Mouse (Mus musculus) liver, embryonic 11.5 days (tissue): ENCODE data around the gene Gm11639. TPM values are rescaled to one million over a fixed set of nuclear protein-coding genes. Genes with fewer than 3 reads are reported as not detected.

Experiments
- ATAC-seq: fragments of 200-750 bp; cut with Nextera tagmentation; replicated peaks from 2 replicates; pipeline ENCODE4 v1.8.0; 2017; ENCODE audit warnings: moderate number of reproducible peaks, mild to moderate bottlenecking, moderate TSS enrichment, moderate library complexity; ENCODE audit not compliant: low FRiP score
- DNase-seq: peaks from one replicate; pipeline ENCODE4 v3.0.0-alpha.2; 2017; ENCODE audit warnings: low spot score
- H3K27ac ChIP-seq: fragments of 300-500 bp; sonication (generic); 2 replicates; pipeline ENCODE4 v1.5.1; 2014; ENCODE audit warnings: mild to moderate bottlenecking, low read depth, low read length, control low read depth
- H3K27me3 ChIP-seq: fragments of 300-500 bp; sonication (generic); replicated peaks from 2 replicates; pipeline ENCODE4 v1.6.1; 2014; ENCODE audit warnings: low read length, mixed read lengths; ENCODE audit not compliant: control insufficient read depth, insufficient read depth
- H3K36me3 ChIP-seq: fragments of 300-500 bp; sonication (generic); 2 replicates; pipeline ENCODE4 v1.6.1; 2014; ENCODE audit warnings: mild to moderate bottlenecking, low read length, moderate library complexity, mixed read lengths; ENCODE audit not compliant: control insufficient read depth, insufficient read depth
- H3K4me1 ChIP-seq: fragments of 300-500 bp; sonication (generic); replicated peaks from 2 replicates; pipeline ENCODE4 v1.6.1; 2014; ENCODE audit warnings: low read length, mixed read lengths; ENCODE audit not compliant: control insufficient read depth, insufficient read depth
- H3K4me2 ChIP-seq: fragments of 300-500 bp; sonication (generic); 2 replicates; pipeline ENCODE4 v1.6.1; 2014; ENCODE audit warnings: mild to moderate bottlenecking, control low read depth, moderate library complexity
- H3K4me3 ChIP-seq: fragments of 300-500 bp; sonication (generic); 2 replicates; pipeline ENCODE4 v1.5.1; 2014; ENCODE audit warnings: low read depth, low read length, control low read depth
- H3K9ac ChIP-seq: fragments of 300-500 bp; sonication (generic); 2 replicates; pipeline ENCODE4 v1.6.1; 2014; ENCODE audit warnings: low read depth, low read length, control low read depth
- H3K9me3 ChIP-seq: fragments of 300-500 bp; sonication (generic); 2 replicates; pipeline ENCODE4 v1.6.1; 2016; ENCODE audit warnings: low read length, inconsistent platforms, mixed read lengths; ENCODE audit not compliant: control insufficient read depth
- WGBS: fragments of 180-500 bp; shearing (Covaris S2); extraction: QIAGEN DNeasy Blood & Tissue Kit; methylation state at CpG from one replicate; pipeline ENCODE4 v1.1.7; 2014; 5-methylcytosine and 5-hydroxymethylcytosine counted together
- polyA plus RNA-seq: library from polyadenylated mRNA; unstranded; fragments of >200 nt; fragmentation: Nextera tagmentation; extraction: Ambion mirVana; gene quantifications from 2 replicates; pipeline ENCODE4 v1.2.1, GENCODE M21; 2014

Gene Gm11639
- polyA plus RNA-seq, 1 experiment from 2014 or later: 0.05 TPM

GRCm38 (mm10) chr11:104765762-104766161, 80.3 kb downstream of the Gm11639 start:
- no peak overlapping the region for H3K27ac ChIP-seq
- no peaks in the 10 kb centered on the region for H3K9me3 ChIP-seq
- no peak overlapping the region for H3K4me3 ChIP-seq
- 42% methylated on average over 6 of the region's 6 CpGs for WGBS
- no peak for DNase-seq
- H3K4me1 ChIP-seq: no peaks in the 10 kb centered on the region
- H3K4me2 ChIP-seq: no peak overlapping the region
- H3K9ac ChIP-seq: no peak overlapping the region
- no peaks in the 10 kb centered on the region for H3K27me3 ChIP-seq
- no peaks in the 10 kb centered on the region for H3K36me3 ChIP-seq
- no peak for ATAC-seq

- Histone ChIP-seq H3K4me2 (no peak overlapping the region), H3K27ac (no peak overlapping the region), H3K27me3 (no peaks in the 10 kb centered on the region), H3K36me3 (no peaks in the 10 kb centered on the region), H3K4me3 (no peak overlapping the region), H3K4me1 (no peaks in the 10 kb centered on the region), H3K9ac (no peak overlapping the region), H3K9me3 (no peaks in the 10 kb centered on the region)
- ATAC-seq (no peak), DNase-seq (no peak)
- WGBS: 55% methylated on average over 1 of the region's 1 CpGs
Observed at GRCm38 (mm10) chr11:104767068-104767467, 81.6 kb downstream of the Gm11639 start.

GRCm38 (mm10) chr11:104768072-104768471, 82.6 kb downstream of the Gm11639 start:
- H3K27me3 ChIP-seq: no peaks in the 10 kb centered on the region
- no peak overlapping the region for H3K9ac ChIP-seq
- H3K27ac ChIP-seq: no peak overlapping the region
- no peaks in the 10 kb centered on the region for H3K36me3 ChIP-seq
- WGBS: 12% methylated on average over 5 of the region's 5 CpGs
- H3K4me2 ChIP-seq: no peak overlapping the region
- ATAC-seq (no peak), DNase-seq (no peak)
- no peak overlapping the region for H3K4me3 ChIP-seq
- H3K4me1 ChIP-seq: no peaks in the 10 kb centered on the region
- H3K9me3 ChIP-seq: no peaks in the 10 kb centered on the region

- H3K4me1 ChIP-seq: no peaks in the 10 kb centered on the region
- no peak overlapping the region for H3K4me3 ChIP-seq
- no peak overlapping the region for H3K4me2 ChIP-seq
- 81% methylated on average over 2 of the region's 2 CpGs for WGBS
- H3K9me3 ChIP-seq: no peaks in the 10 kb centered on the region
- no peaks in the 10 kb centered on the region for H3K36me3 ChIP-seq
- no peak for ATAC-seq
- H3K27ac ChIP-seq: no peak overlapping the region
- no peak for DNase-seq
- H3K9ac ChIP-seq: no peak overlapping the region
- H3K27me3 ChIP-seq: no peaks in the 10 kb centered on the region
Observed at GRCm38 (mm10) chr11:104778796-104779195, 93.3 kb downstream of the Gm11639 start.

GRCm38 (mm10) chr11:104944723-104945122, 259.2 kb downstream of the Gm11639 start:
- H3K27me3 ChIP-seq: no peaks in the 10 kb centered on the region
- ATAC-seq: no peak

GRCm38 (mm10) chr11:104952349-104952748, 266.8 kb downstream of the Gm11639 start:
- H3K9me3 ChIP-seq: no peaks in the 10 kb centered on the region
- no peak overlapping the region for H3K4me3 ChIP-seq
- no peaks in the 10 kb centered on the region for H3K36me3 ChIP-seq
- WGBS: 51% methylated on average over 4 of the region's 4 CpGs
- H3K9ac ChIP-seq: no peak overlapping the region
- no peak overlapping the region for H3K4me2 ChIP-seq
- no peaks in the 10 kb centered on the region for H3K27me3 ChIP-seq
- no peaks in the 10 kb centered on the region for H3K4me1 ChIP-seq
- no peak for ATAC-seq
- DNase-seq: no peak
- no peak overlapping the region for H3K27ac ChIP-seq

More at GRCm38 (mm10) chr11:104944723-104945122, 259.2 kb downstream of the Gm11639 start:
- H3K4me2 ChIP-seq: no peak overlapping the region
- H3K9ac ChIP-seq: no peak overlapping the region
- H3K27ac ChIP-seq: no peak overlapping the region
- H3K36me3 ChIP-seq: no peaks in the 10 kb centered on the region
- DNase-seq: no peak
- no peaks in the 10 kb centered on the region for H3K4me1 ChIP-seq
- WGBS: 69% methylated on average over 2 of the region's 2 CpGs
- H3K4me3 ChIP-seq: no peak overlapping the region
- H3K9me3 ChIP-seq: no peaks in the 10 kb centered on the region

- ATAC-seq: no peak
- H3K27ac ChIP-seq: no peak overlapping the region
- 84% methylated on average over 1 of the region's 1 CpGs for WGBS
Observed at GRCm38 (mm10) chr11:104967862-104968261, 282.4 kb downstream of the Gm11639 start.

GRCm38 (mm10) chr11:104968388-104968787, 282.9 kb downstream of the Gm11639 start:
- no peaks in the 10 kb centered on the region for H3K4me1 ChIP-seq
- DNase-seq (no peak), ATAC-seq (no peak)
- no peak overlapping the region for H3K4me3 ChIP-seq
- 70% methylated on average over 2 of the region's 2 CpGs for WGBS
- no peak overlapping the region for H3K4me2 ChIP-seq
- no peaks in the 10 kb centered on the region for H3K9me3 ChIP-seq
- no peaks in the 10 kb centered on the region for H3K36me3 ChIP-seq
- H3K27me3 ChIP-seq: no peaks in the 10 kb centered on the region
- H3K27ac ChIP-seq: no peak overlapping the region
- H3K9ac ChIP-seq: no peak overlapping the region

More at GRCm38 (mm10) chr11:104967862-104968261, 282.4 kb downstream of the Gm11639 start:
- H3K36me3 ChIP-seq: no peaks in the 10 kb centered on the region
- no peak overlapping the region for H3K4me2 ChIP-seq
- H3K9ac ChIP-seq: no peak overlapping the region
- H3K4me1 ChIP-seq: no peaks in the 10 kb centered on the region
- H3K9me3 ChIP-seq: no peaks in the 10 kb centered on the region
- no peak for DNase-seq
- no peak overlapping the region for H3K4me3 ChIP-seq
- no peaks in the 10 kb centered on the region for H3K27me3 ChIP-seq

- H3K27me3 ChIP-seq: no peaks in the 10 kb centered on the region
- no peak overlapping the region for H3K27ac ChIP-seq
- no peak overlapping the region for H3K9ac ChIP-seq
- DNase-seq: no peak
- H3K9me3 ChIP-seq: no peaks in the 10 kb centered on the region
- no peak overlapping the region for H3K4me2 ChIP-seq
- no peak overlapping the region for H3K4me3 ChIP-seq
- no peak for ATAC-seq
- 24% methylated on average over 4 of the region's 4 CpGs for WGBS
- H3K4me1 ChIP-seq: no peaks in the 10 kb centered on the region
- no peaks in the 10 kb centered on the region for H3K36me3 ChIP-seq
Observed at GRCm38 (mm10) chr11:104971322-104971721, 285.8 kb downstream of the Gm11639 start.
